Mouse (Mus musculus) embryonic fibroblast, embryonic 13.5 days (primary cell): ENCODE data around the gene Hlcs.

Experiments
- CTCF ChIP-seq: IDR thresholded peaks from 2 replicates; pipeline ENCODE4 v1.5.1; 2011; ENCODE audit warnings: mild to moderate bottlenecking, control low read depth, low read length, moderate library complexity, borderline replicate concordance; ENCODE audit not compliant: insufficient read depth
- POLR2A ChIP-seq: IDR thresholded peaks from 2 replicates; pipeline ENCODE4 v1.6.1; 2011; ENCODE audit warnings: low read depth, mild to moderate bottlenecking, control low read depth, low read length, moderate library complexity

GRCm38 (mm10) chr16:94168655-94169545, 144.5 kb downstream of the Hlcs start:
- TF ChIP-seq CTCF (no peak), POLR2A (no peak)
